Comparison of ENCODE assay signal across 23 mouse cellular contexts in genomic region chrX:14229218-14229617, GRCm38 (mm10). TPM values are rescaled to one million over a fixed set of nuclear protein-coding genes. Genes with fewer than 3 reads are reported as not detected.
DNase-seq lines count a peak whose midpoint lies in the region; ATAC-seq and TF ChIP-seq lines count a peak whose summit lies in the region.
"Had no signal": no experiment of that assay in that cellular context is flagged by ENCODE, and none has a peak within 500 bp of the region (broad histone marks: within the 10 kb centered on the region; RNA-seq: fewer than 3 reads in every experiment).

No protein-coding gene starts in this region.

- H3K4me3 ChIP-seq in forebrain, postnatal 0 days (ENCODE audit: low read depth, low read length), result no peak overlapping the region
- no peak overlapping the region for H3K4me3 ChIP-seq in forebrain, embryonic 13.5 days
- no peak overlapping the region for H3K4me3 ChIP-seq in midbrain, embryonic 14.5 days (replicated peaks; ENCODE audit: low read depth, low read length)
- H3K4me3 ChIP-seq: embryonic facial prominence, embryonic 12.5 days; limb, embryonic 10.5 days; lung, embryonic 15.5 days; megakaryocyte, embryonic 14.5 days; neural tube, embryonic 12.5 days had no signal

- no peak overlapping the region for H3K9ac ChIP-seq in forebrain, postnatal 0 days
- H3K9ac ChIP-seq in forebrain, embryonic 13.5 days, result no peak overlapping the region
- H3K9ac ChIP-seq in midbrain, embryonic 14.5 days (replicated peaks; ENCODE audit: low read length), result no peak overlapping the region
- H3K9ac ChIP-seq: embryonic facial prominence, embryonic 12.5 days; lung, embryonic 15.5 days; neural tube, embryonic 12.5 days had no signal

- peak; percentile 66; the same call in 1 of the 2 replicates for ATAC-seq in forebrain, postnatal 0 days
- no peak; the same call in 1 of the 2 replicates for ATAC-seq in forebrain, embryonic 13.5 days
- ATAC-seq in midbrain, embryonic 14.5 days (ENCODE audit: low FRiP score, low TSS enrichment), result no peak
- ATAC-seq: hindbrain, embryonic 16.5 days; intestine, postnatal 0 days had no signal

- 57% methylated on average over 2 of the region's 2 CpGs for WGBS in forebrain, postnatal 0 days
- WGBS in forebrain, embryonic 13.5 days, result 76% methylated on average over 2 of the region's 2 CpGs
- 70% methylated on average over 2 of the region's 2 CpGs for WGBS in midbrain, embryonic 14.5 days

- no peaks in the 10 kb centered on the region for H3K4me1 ChIP-seq in forebrain, postnatal 0 days (ENCODE audit: insufficient read depth)
- no peaks in the 10 kb centered on the region for H3K4me1 ChIP-seq in forebrain, embryonic 13.5 days
- H3K4me1 ChIP-seq in midbrain, embryonic 14.5 days (ENCODE audit: control insufficient read depth, insufficient read depth, low read length), result no peaks in the 10 kb centered on the region
- H3K4me1 ChIP-seq: embryonic facial prominence, embryonic 12.5 days; limb, embryonic 10.5 days; lung, embryonic 15.5 days; megakaryocyte, embryonic 14.5 days; neural tube, embryonic 12.5 days had no signal

- no peak overlapping the region for H3K27ac ChIP-seq in forebrain, postnatal 0 days (ENCODE audit: low read depth, low read length)
- H3K27ac ChIP-seq in forebrain, embryonic 13.5 days, result no peak overlapping the region
- H3K27ac ChIP-seq in midbrain, embryonic 14.5 days (replicated peaks; ENCODE audit: low read depth, low read length), result no peak overlapping the region
- H3K27ac ChIP-seq: embryonic facial prominence, embryonic 12.5 days; limb, embryonic 10.5 days; lung, embryonic 15.5 days; neural tube, embryonic 12.5 days had no signal

- no peaks in the 10 kb centered on the region for H3K9me3 ChIP-seq in forebrain, postnatal 0 days (ENCODE audit: low read length)
- H3K9me3 ChIP-seq in forebrain, embryonic 13.5 days (replicated peaks), result no peaks in the 10 kb centered on the region
- H3K9me3 ChIP-seq in midbrain, embryonic 14.5 days (ENCODE audit: control insufficient read depth, low read length), result no peaks in the 10 kb centered on the region; the same call in 1 of the 2 replicates
- H3K9me3 ChIP-seq: embryonic facial prominence, embryonic 12.5 days; limb, embryonic 10.5 days; lung, embryonic 15.5 days; megakaryocyte, embryonic 14.5 days; neural tube, embryonic 12.5 days had no signal

- no peaks in the 10 kb centered on the region for H3K27me3 ChIP-seq in forebrain, postnatal 0 days (ENCODE audit: insufficient read depth, low read length)
- H3K27me3 ChIP-seq in forebrain, embryonic 13.5 days, result no peaks in the 10 kb centered on the region
- H3K27me3 ChIP-seq in midbrain, embryonic 14.5 days (ENCODE audit: control insufficient read depth, insufficient read depth, low read length), result no peaks in the 10 kb centered on the region
- H3K27me3 ChIP-seq: embryonic facial prominence, embryonic 12.5 days; lung, embryonic 15.5 days; neural tube, embryonic 12.5 days had no signal

- DNase-seq in forebrain, postnatal 0 days, result peak; percentile 60
- DNase-seq in NIH3T3 (ENCODE audit: low read depth), result peak; percentile 2
- peak; percentile 65 for DNase-seq in brain, embryonic 14.5 days (ENCODE audit: low read depth)
- DNase-seq in gastrocnemius, postnatal 25 days, result peak; percentile 56
- no peak for DNase-seq in midbrain, embryonic 14.5 days
- DNase-seq in spleen, postnatal 14 days (ENCODE audit: low spot score in 2 of 2), result no peak
- DNase-seq: cerebellum, adult 11-12 months; heart, postnatal 4 days; layer of hippocampus, postnatal 36 days had no signal

- no peak for TF ChIP-seq CTCF in forebrain, postnatal 0 days (IDR thresholded peaks at IDR 0.05; ENCODE audit: low read depth)
- no peak for TF ChIP-seq CTCF in brain, embryonic 14.5 days (IDR thresholded peaks at IDR 0.05; ENCODE audit: borderline replicate concordance, extremely low read depth, insufficient read depth, insufficient read length)

- no peaks in the 10 kb centered on the region for H3K36me3 ChIP-seq in forebrain, postnatal 0 days (ENCODE audit: insufficient read depth)
- no peaks in the 10 kb centered on the region for H3K36me3 ChIP-seq in forebrain, embryonic 13.5 days (ENCODE audit: poor library complexity, severe bottlenecking)
- H3K36me3 ChIP-seq in midbrain, embryonic 14.5 days (ENCODE audit: control insufficient read depth, insufficient read depth, low read length), result no peaks in the 10 kb centered on the region
- H3K36me3 ChIP-seq: embryonic facial prominence, embryonic 12.5 days; limb, embryonic 10.5 days; lung, embryonic 15.5 days; neural tube, embryonic 12.5 days had no signal

- no peak for TF ChIP-seq POLR2A in brain, embryonic 14.5 days (IDR thresholded peaks at IDR 0.05; ENCODE audit: borderline replicate concordance, extremely low read depth, insufficient read depth, insufficient read length, poor library complexity, severe bottlenecking)

- no peak overlapping the region for H3K4me2 ChIP-seq in forebrain, postnatal 0 days (ENCODE audit: low read depth)
- H3K4me2 ChIP-seq in forebrain, embryonic 13.5 days, result no peak overlapping the region
- no peak overlapping the region for H3K4me2 ChIP-seq in midbrain, embryonic 14.5 days (ENCODE audit: low read length)
- H3K4me2 ChIP-seq: embryonic facial prominence, embryonic 12.5 days; liver, embryonic 11.5 days; lung, embryonic 15.5 days; neural tube, embryonic 12.5 days had no signal

RNA-seq across cellular contexts. Expression of gene H2al1n, which starts 18.3 kb away (rescaled TPM):
- not detected in 2 replicates for total RNA-seq in forebrain, postnatal 0 days (2014; rRNA removed)
- polyA plus RNA-seq in forebrain, postnatal 0 days (2015; fragmentation: Nextera tagmentation; extraction: Ambion mirVana), result not detected in 2 replicates
- polyA plus RNA-seq in forebrain, embryonic 13.5 days (2015; fragmentation: Nextera tagmentation; extraction: Ambion mirVana), result not detected in 2 replicates
- not detected in 2 replicates for polyA plus RNA-seq in brain, embryonic 14.5 days (2012; rRNA removed)
- not detected for total RNA-seq in gastrocnemius, postnatal 25 days (2021)
- polyA plus RNA-seq in midbrain, embryonic 14.5 days (2014; fragmentation: Nextera tagmentation; extraction: Ambion mirVana), result not detected in 2 replicates
- total RNA-seq: gastrocnemius, postnatal 4 days; heart, postnatal 4 days; layer of hippocampus, postnatal 36 days had no signal
- polyA plus RNA-seq: cortical plate, adult 2 months; embryonic facial prominence, embryonic 12.5 days; heart, embryonic 14.5 days; hindbrain, embryonic 16.5 days; intestine, postnatal 0 days; kidney, embryonic 16.5 days; limb, embryonic 10.5 days; liver, embryonic 11.5 days; lung, embryonic 15.5 days; neural tube, embryonic 12.5 days; urinary bladder, adult 2 months had no signal

Comparison
In these comparisons a context has a peak if more than half of its experiments do, and no peak if none do; other contexts are left out.
1. DNase-seq: peak in forebrain, postnatal 0 days (single experiment), NIH3T3 (single experiment), brain, embryonic 14.5 days (single experiment) and gastrocnemius, postnatal 25 days (single experiment); none in midbrain, embryonic 14.5 days (single experiment) and spleen, postnatal 14 days (0 of 2).